Mouse (Mus musculus) fibroblast of lung, adult 2 months (primary cell): ENCODE measurements around the gene Tango2.

Source experiments
- DNase-seq: peaks from one replicate; pipeline ENCODE4 v3.0.0-alpha.2; 2011; ENCODE audit warnings: low read depth

Gene Tango2

DNA sequence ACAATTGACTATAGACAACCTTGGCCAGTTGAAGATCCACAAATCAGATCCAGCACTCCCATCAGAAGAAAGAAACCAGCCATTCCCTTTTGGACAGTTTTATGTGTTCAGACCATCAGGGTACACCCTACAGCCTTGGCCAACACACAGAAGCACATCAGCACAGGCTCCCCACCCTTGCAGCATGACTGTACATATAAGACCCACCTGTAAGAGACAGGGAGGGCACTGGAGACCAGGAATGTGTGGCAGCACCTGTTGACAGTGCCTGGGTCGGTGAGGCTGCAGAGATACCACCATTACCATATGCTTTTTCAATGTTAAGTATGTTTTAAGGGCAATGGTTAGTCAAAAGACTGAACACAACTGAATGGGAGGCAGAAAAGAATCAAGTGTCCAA lies 94.0 kb downstream of the Tango2 start:
- DNase-seq = no peak

DNA sequence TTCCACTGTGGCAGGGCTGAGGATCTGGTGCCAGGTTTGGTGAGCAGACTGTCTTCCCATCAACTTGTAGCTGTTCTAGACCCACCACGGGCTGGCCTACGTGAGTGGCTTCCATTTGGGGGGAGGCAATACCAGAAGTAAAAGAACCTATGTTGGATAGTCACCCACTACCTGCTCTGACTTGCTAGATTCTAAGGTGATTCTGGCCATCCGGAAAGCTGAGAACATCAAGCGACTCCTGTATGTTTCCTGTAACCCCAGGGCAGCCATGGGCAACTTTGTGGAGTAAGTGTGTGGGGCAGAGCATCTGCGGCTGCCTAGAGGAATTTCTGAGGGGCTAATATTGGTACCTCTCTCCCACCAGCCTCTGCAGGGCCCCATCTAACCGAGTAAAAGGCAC lies 95.2 kb downstream of the Tango2 start:
- no peak for DNase-seq

DNA sequence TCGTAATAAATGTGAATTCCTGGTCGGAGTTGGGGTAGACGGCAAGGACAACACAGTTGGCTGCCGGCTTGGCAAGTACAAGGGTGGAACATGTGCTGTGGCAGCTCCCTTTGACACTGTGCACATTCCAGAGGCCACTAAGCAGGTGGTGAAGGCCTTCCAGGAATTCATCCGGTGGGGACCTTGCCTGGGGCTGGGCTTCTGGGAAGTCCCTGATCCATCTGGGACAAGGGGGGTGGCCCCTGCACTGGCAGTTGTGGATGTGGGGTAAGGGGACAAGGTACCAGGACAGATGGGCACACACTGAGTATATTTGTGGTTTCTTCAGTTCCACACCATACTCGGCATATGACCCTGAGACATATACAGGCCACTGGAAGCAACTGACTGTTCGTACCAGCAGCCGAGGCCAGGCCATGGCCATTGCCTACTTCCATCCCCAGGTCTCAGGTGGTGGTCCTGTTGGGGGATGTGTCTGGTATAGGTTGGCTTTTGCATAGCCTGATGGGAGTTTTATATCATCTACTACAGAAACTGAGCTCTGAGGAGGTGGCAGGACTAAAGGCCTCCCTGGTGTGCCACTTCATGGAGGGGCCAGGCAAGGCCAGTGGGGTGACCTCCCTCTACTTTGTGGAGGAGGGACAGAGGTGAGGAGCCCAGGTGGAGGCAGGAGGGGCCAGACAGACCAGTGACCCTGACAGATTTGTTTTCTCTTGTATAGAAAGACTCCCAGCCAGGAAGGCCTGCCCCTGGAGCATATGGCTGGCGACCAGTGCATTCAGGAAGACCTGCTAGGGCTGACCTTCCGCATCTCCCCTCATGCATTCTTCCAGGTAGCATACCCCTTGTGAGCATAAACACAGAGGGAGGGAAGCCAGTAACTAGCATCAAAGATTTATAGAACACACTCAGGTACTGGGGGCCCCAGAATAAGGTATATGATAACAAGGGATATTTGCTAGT lies 96.8 kb downstream of the Tango2 start:
- no peak for DNase-seq
